ENCODE assay signal across 30 mouse cellular contexts in genomic region chr19:41842196-41842595, GRCm38 (mm10). TPM values are rescaled to one million over a fixed set of nuclear protein-coding genes. Genes with fewer than 3 reads are reported as not detected.
DNase-seq lines count a peak whose midpoint lies in the region; ATAC-seq and TF ChIP-seq lines count a peak whose summit lies in the region.
"Had no signal": no experiment of that assay in that cellular context is flagged by ENCODE, and none has a peak within 500 bp of the region (broad histone marks: within the 10 kb centered on the region; RNA-seq: fewer than 3 reads in every experiment).

No protein-coding gene starts in this region.

- no peaks in the 10 kb centered on the region for H3K27me3 ChIP-seq in forebrain, embryonic 16.5 days (replicated peaks; ENCODE audit: control insufficient read depth, insufficient read depth, low read length)
- H3K27me3 ChIP-seq in forebrain, embryonic 11.5 days (ENCODE audit: control insufficient read depth, insufficient read depth, low read length) = no peaks in the 10 kb centered on the region
- no peaks in the 10 kb centered on the region for H3K27me3 ChIP-seq in MEL (ENCODE audit: control insufficient read depth in 1 of 2, insufficient read depth in 2 of 2, low read length in 2 of 2)
- no peaks in the 10 kb centered on the region for H3K27me3 ChIP-seq in intestine, embryonic 16.5 days (replicated peaks; ENCODE audit: control insufficient read depth, insufficient read depth, low read length)
- H3K27me3 ChIP-seq in limb, embryonic 10.5 days (ENCODE audit: low read depth, poor library complexity, severe bottlenecking) = peaks cover 21% of the 10 kb centered on the region
- H3K27me3 ChIP-seq: heart, embryonic 13.5 days; hindbrain, embryonic 15.5 days; liver, embryonic 12.5 days; megakaryocyte, embryonic 14.5 days had no signal

- peaks cover 32% of the 10 kb centered on the region for H3K79me2 ChIP-seq in MEL (ENCODE audit: control insufficient read depth, insufficient read depth, low read length, poor library complexity)

- no peak overlapping the region for H3K4me2 ChIP-seq in forebrain, embryonic 16.5 days (ENCODE audit: low read length)
- no peak overlapping the region for H3K4me2 ChIP-seq in forebrain, embryonic 11.5 days (ENCODE audit: low read depth, low read length, severe bottlenecking)
- no peak overlapping the region for H3K4me2 ChIP-seq in intestine, embryonic 16.5 days (ENCODE audit: low read depth, low read length)
- H3K4me2 ChIP-seq: embryonic facial prominence, embryonic 12.5 days; heart, embryonic 13.5 days; hindbrain, embryonic 15.5 days; kidney, embryonic 15.5 days; liver, embryonic 12.5 days had no signal

- TF ChIP-seq CTCF in MEL (IDR thresholded peaks at IDR 0.05 in 2 of 3, conservative IDR thresholded peaks at IDR 0.05 in 1 of 3; ENCODE audit: control insufficient read depth in 1 of 3, insufficient read depth in 1 of 3, low read depth in 2 of 3, low read length in 3 of 3, poor library complexity in 1 of 3, severe bottlenecking in 1 of 3) = no peak

- H3K4me3 ChIP-seq in forebrain, embryonic 16.5 days (replicated peaks; ENCODE audit: low read length) = no peak overlapping the region
- H3K4me3 ChIP-seq in forebrain, embryonic 11.5 days (ENCODE audit: low read depth, low read length) = no peak overlapping the region
- no peak overlapping the region for H3K4me3 ChIP-seq in MEL (ENCODE audit: control insufficient read depth in 1 of 2, insufficient read depth in 1 of 2, low read depth in 2 of 2, low read length in 2 of 2)
- H3K4me3 ChIP-seq in intestine, embryonic 16.5 days (ENCODE audit: low read length) = no peak overlapping the region
- H3K4me3 ChIP-seq in limb, embryonic 10.5 days = no peak overlapping the region
- H3K4me3 ChIP-seq: embryonic facial prominence, embryonic 12.5 days; heart, adult 2 months; heart, embryonic 13.5 days; hindbrain, embryonic 15.5 days; kidney, embryonic 15.5 days; liver, embryonic 12.5 days; megakaryocyte, embryonic 14.5 days had no signal

- H3K36me3 ChIP-seq in forebrain, embryonic 16.5 days (ENCODE audit: control insufficient read depth, insufficient read depth) = no peaks in the 10 kb centered on the region
- H3K36me3 ChIP-seq in forebrain, embryonic 11.5 days (ENCODE audit: control insufficient read depth, insufficient read depth, low read length) = no peaks in the 10 kb centered on the region
- H3K36me3 ChIP-seq in MEL (ENCODE audit: control insufficient read depth in 1 of 2, insufficient read depth in 2 of 2, low read length in 2 of 2) = peaks cover 0 to 47% of the 10 kb centered on the region in 2 experiments; a peak in 2 of 4 replicates
- no peaks in the 10 kb centered on the region for H3K36me3 ChIP-seq in intestine, embryonic 16.5 days (ENCODE audit: control insufficient read depth, insufficient read depth, low read length)
- no peaks in the 10 kb centered on the region for H3K36me3 ChIP-seq in limb, embryonic 10.5 days
- H3K36me3 ChIP-seq: embryonic facial prominence, embryonic 12.5 days; heart, embryonic 13.5 days; hindbrain, embryonic 15.5 days; kidney, embryonic 15.5 days; liver, embryonic 12.5 days had no signal

- WGBS in forebrain, embryonic 16.5 days = 68% methylated on average over 4 of the region's 4 CpGs
- 82% methylated on average over 4 of the region's 4 CpGs for whole genome bisulfite sequencing in forebrain, embryonic 11.5 days
- 85% methylated on average over 4 of the region's 4 CpGs for WGBS in intestine, embryonic 16.5 days
- 88% methylated on average over 4 of the region's 4 CpGs for WGBS in limb, embryonic 10.5 days

- no peak overlapping the region for H3K9ac ChIP-seq in forebrain, embryonic 16.5 days (replicated peaks; ENCODE audit: low read depth, low read length)
- H3K9ac ChIP-seq in forebrain, embryonic 11.5 days (ENCODE audit: low read length) = no peak overlapping the region
- H3K9ac ChIP-seq in MEL (ENCODE audit: control insufficient read depth, low read depth, low read length, poor library complexity, severe bottlenecking) = no peak overlapping the region
- no peak overlapping the region for H3K9ac ChIP-seq in intestine, embryonic 16.5 days (ENCODE audit: low read depth, low read length)
- H3K9ac ChIP-seq: embryonic facial prominence, embryonic 12.5 days; heart, embryonic 13.5 days; hindbrain, embryonic 15.5 days; kidney, embryonic 15.5 days; liver, embryonic 12.5 days had no signal

- ATAC-seq in forebrain, embryonic 16.5 days = peak; percentile 24; the same call in 1 of the 2 replicates
- ATAC-seq in forebrain, embryonic 11.5 days (replicated peaks; ENCODE audit: low FRiP score) = no peak
- ATAC-seq in intestine, embryonic 16.5 days = no peak
- ATAC-seq: CD4-positive, CD25-positive, alpha-beta regulatory T cell, adult 4 months; inflammation-experienced regulatory T-cells, adult 6 months; liver, embryonic 12.5 days; lung, postnatal 0 days had no signal

- H3K9me3 ChIP-seq in forebrain, embryonic 16.5 days (ENCODE audit: control insufficient read depth, low read length) = no peaks in the 10 kb centered on the region
- H3K9me3 ChIP-seq in forebrain, embryonic 11.5 days (ENCODE audit: control insufficient read depth, low read length) = no peaks in the 10 kb centered on the region
- no peaks in the 10 kb centered on the region for H3K9me3 ChIP-seq in MEL (replicated peaks; ENCODE audit: insufficient read depth, low read length)
- H3K9me3 ChIP-seq in intestine, embryonic 16.5 days (ENCODE audit: control insufficient read depth, low read length) = no peaks in the 10 kb centered on the region
- no peaks in the 10 kb centered on the region for H3K9me3 ChIP-seq in limb, embryonic 10.5 days (replicated peaks)
- H3K9me3 ChIP-seq: embryonic facial prominence, embryonic 12.5 days; heart, embryonic 13.5 days; hindbrain, embryonic 15.5 days; kidney, embryonic 15.5 days; liver, embryonic 12.5 days; megakaryocyte, embryonic 14.5 days had no signal

- TF ChIP-seq POLR2A in MEL (IDR thresholded peaks at IDR 0.05; ENCODE audit: control insufficient read depth in 1 of 2, insufficient read depth in 1 of 2, low read depth in 1 of 2, low read length in 2 of 2, poor library complexity in 1 of 2) = no peak

- TF ChIP-seq EP300 in MEL (IDR thresholded peaks at IDR 0.05; ENCODE audit: low read depth in 1 of 2, low read length in 2 of 2) = no peak

- DNase-seq in forebrain, embryonic 11.5 days (ENCODE audit: low spot score) = no peak
- DNase-seq in MEL (ENCODE audit: low read depth, low spot score) = no peak
- DNase-seq in cerebellum, adult 18-20 months = peak; percentile 52 to 69
- DNase-seq in cerebellum, postnatal 10 days = peak; percentile 71 to 74
- DNase-seq in limb, embryonic 10.5 days (ENCODE audit: low spot score) = no peak
- DNase-seq: adrenal gland, adult 2 months; adrenal gland, postnatal 36 days; embryo, embryonic 11 days; heart, adult 2 months; heart, postnatal 10 days; kidney, adult 18-20 months; kidney, postnatal 25 days; lung, adult 18-20 months; midbrain, embryonic 14.5 days; right cerebral cortex, postnatal 25 days; spleen, adult 18-20 months; thymus, adult 18-20 months; thymus, postnatal 36 days had no signal

- no peak for TF ChIP-seq RAD21 in MEL (IDR thresholded peaks at IDR 0.05; ENCODE audit: low read depth, low read length)

- H3K4me1 ChIP-seq in forebrain, embryonic 16.5 days (replicated peaks; ENCODE audit: control insufficient read depth, insufficient read depth, low read length) = peaks cover 15% of the 10 kb centered on the region
- H3K4me1 ChIP-seq in forebrain, embryonic 11.5 days (replicated peaks; ENCODE audit: control insufficient read depth, insufficient read depth, low read length) = peaks cover 3% of the 10 kb centered on the region; the same call in 1 of the 2 replicates
- peaks cover 25 to 44% of the 10 kb centered on the region in 2 experiments for H3K4me1 ChIP-seq in MEL (ENCODE audit: control insufficient read depth in 1 of 2, insufficient read depth in 2 of 2, low read length in 2 of 2)
- peaks cover 13% of the 10 kb centered on the region for H3K4me1 ChIP-seq in intestine, embryonic 16.5 days (ENCODE audit: control insufficient read depth, insufficient read depth, low read length)
- H3K4me1 ChIP-seq in limb, embryonic 10.5 days = peaks cover 27% of the 10 kb centered on the region

- H3K27ac ChIP-seq in forebrain, embryonic 16.5 days (ENCODE audit: low read length) = no peak overlapping the region
- H3K27ac ChIP-seq in forebrain, embryonic 11.5 days (ENCODE audit: low read depth, low read length) = no peak overlapping the region
- peak overlapping the region; percentile 82; the same call in 1 of the 2 replicates for H3K27ac ChIP-seq in MEL (ENCODE audit: control insufficient read depth, low read depth, low read length)
- H3K27ac ChIP-seq in intestine, embryonic 16.5 days (ENCODE audit: low read length) = no peak overlapping the region
- H3K27ac ChIP-seq in limb, embryonic 10.5 days = no peak overlapping the region
- H3K27ac ChIP-seq: embryonic facial prominence, embryonic 12.5 days; heart, adult 2 months; heart, embryonic 13.5 days; hindbrain, embryonic 15.5 days; kidney, embryonic 15.5 days; stomach, postnatal 0 days had no signal

RNA-seq across cellular contexts. Expression of gene Frat2, which starts 5.7 kb away (rescaled TPM):
- 10.4 and 12.2 TPM in 2 replicates for polyA plus RNA-seq in forebrain, embryonic 16.5 days (2015; fragmentation: Nextera tagmentation; extraction: Ambion mirVana)
- 10.4 and 14.1 TPM in 2 replicates for polyA plus RNA-seq in forebrain, embryonic 11.5 days (2014; fragmentation: Nextera tagmentation; extraction: Ambion mirVana)
- total RNA-seq in MEL (2012; rRNA removed) = 55.6 and 58.2 TPM in 2 replicates
- 100 to 1,000 TPM in 1 of 2 experiments, not detected in 1; 110 TPM for polyA plus RNA-seq in MEL (2012; ENCODE audit: insufficient read depth in 1 of 2, insufficient read length in 2 of 2, low read depth in 1 of 2, low replicate concordance in 2 of 2, missing spikeins in 1 of 2)
- 4.7 and 6.0 TPM in 2 replicates for polyA plus RNA-seq in intestine, embryonic 16.5 days (2015; fragmentation: Nextera tagmentation; extraction: Ambion mirVana)
- 1.9 and 3.0 TPM in 2 replicates for polyA plus RNA-seq in limb, embryonic 10.5 days (2016; fragmentation: Nextera tagmentation; extraction: Ambion mirVana)

RNA-seq across cellular contexts. Expression of gene Frat1, which starts 12.4 kb away (rescaled TPM):
- 28.9 and 31.9 TPM in 2 replicates for polyA plus RNA-seq in forebrain, embryonic 16.5 days (2015; fragmentation: Nextera tagmentation; extraction: Ambion mirVana)
- 12.7 and 13.2 TPM in 2 replicates for polyA plus RNA-seq in forebrain, embryonic 11.5 days (2014; fragmentation: Nextera tagmentation; extraction: Ambion mirVana)
- total RNA-seq in MEL (2012; rRNA removed) = 26.7 and 36.0 TPM in 2 replicates
- 10 to 100 TPM in 1 of 2 experiments, not detected in 1; 31.5 TPM for polyA plus RNA-seq in MEL (2012; ENCODE audit: insufficient read depth in 1 of 2, insufficient read length in 2 of 2, low read depth in 1 of 2, low replicate concordance in 2 of 2, missing spikeins in 1 of 2)
- polyA plus RNA-seq in intestine, embryonic 16.5 days (2015; fragmentation: Nextera tagmentation; extraction: Ambion mirVana) = 11.9 and 12.2 TPM in 2 replicates
- polyA plus RNA-seq in limb, embryonic 10.5 days (2016; fragmentation: Nextera tagmentation; extraction: Ambion mirVana) = 4.3 and 4.9 TPM in 2 replicates

RNA-seq across cellular contexts. Expression of gene Arhgap19, which starts 40.3 kb away (rescaled TPM):
- 8.5 and 10.8 TPM in 2 replicates for polyA plus RNA-seq in forebrain, embryonic 16.5 days (2015; fragmentation: Nextera tagmentation; extraction: Ambion mirVana)
- polyA plus RNA-seq in forebrain, embryonic 11.5 days (2014; fragmentation: Nextera tagmentation; extraction: Ambion mirVana) = 44.1 and 48.4 TPM in 2 replicates
- total RNA-seq in MEL (2012; rRNA removed) = 47.5 and 53.9 TPM in 2 replicates
- 10 to 100 TPM in 1 of 2 experiments, not detected in 1; 67.9 TPM for polyA plus RNA-seq in MEL (2012; ENCODE audit: insufficient read depth in 1 of 2, insufficient read length in 2 of 2, low read depth in 1 of 2, low replicate concordance in 2 of 2, missing spikeins in 1 of 2)
- 14.2 and 14.8 TPM in 2 replicates for polyA plus RNA-seq in intestine, embryonic 16.5 days (2015; fragmentation: Nextera tagmentation; extraction: Ambion mirVana)
- polyA plus RNA-seq in limb, embryonic 10.5 days (2016; fragmentation: Nextera tagmentation; extraction: Ambion mirVana) = 45.7 and 47.1 TPM in 2 replicates

RNA-seq across cellular contexts. Expression of gene Rrp12, which starts 53.8 kb away (rescaled TPM):
- 19.5 and 21.0 TPM in 2 replicates for polyA plus RNA-seq in forebrain, embryonic 16.5 days (2015; fragmentation: Nextera tagmentation; extraction: Ambion mirVana)
- polyA plus RNA-seq in forebrain, embryonic 11.5 days (2014; fragmentation: Nextera tagmentation; extraction: Ambion mirVana) = 24.3 and 26.1 TPM in 2 replicates
- 93.8 and 106 TPM in 2 replicates for total RNA-seq in MEL (2012; rRNA removed)
- 100 to 1,000 TPM in 1 of 2 experiments, 10 to 100 TPM in 1; 44.5 to 134 TPM for polyA plus RNA-seq in MEL (2012; ENCODE audit: insufficient read depth in 1 of 2, insufficient read length in 2 of 2, low read depth in 1 of 2, low replicate concordance in 2 of 2, missing spikeins in 1 of 2)
- polyA plus RNA-seq in intestine, embryonic 16.5 days (2015; fragmentation: Nextera tagmentation; extraction: Ambion mirVana) = 14.1 and 15.7 TPM in 2 replicates
- polyA plus RNA-seq in limb, embryonic 10.5 days (2016; fragmentation: Nextera tagmentation; extraction: Ambion mirVana) = 31.9 and 39.8 TPM in 2 replicates

Comparison
In these comparisons a context has a peak if more than half of its experiments do, and no peak if none do; other contexts are left out.
1. DNase-seq: peak in cerebellum, adult 18-20 months (2 of 2) and cerebellum, postnatal 10 days (2 of 2); none in forebrain, embryonic 11.5 days (single experiment), MEL (single experiment) and limb, embryonic 10.5 days (single experiment).